Mouse (Mus musculus): Measurements from ENCODE around the gene Il12rb1.

DNA sequence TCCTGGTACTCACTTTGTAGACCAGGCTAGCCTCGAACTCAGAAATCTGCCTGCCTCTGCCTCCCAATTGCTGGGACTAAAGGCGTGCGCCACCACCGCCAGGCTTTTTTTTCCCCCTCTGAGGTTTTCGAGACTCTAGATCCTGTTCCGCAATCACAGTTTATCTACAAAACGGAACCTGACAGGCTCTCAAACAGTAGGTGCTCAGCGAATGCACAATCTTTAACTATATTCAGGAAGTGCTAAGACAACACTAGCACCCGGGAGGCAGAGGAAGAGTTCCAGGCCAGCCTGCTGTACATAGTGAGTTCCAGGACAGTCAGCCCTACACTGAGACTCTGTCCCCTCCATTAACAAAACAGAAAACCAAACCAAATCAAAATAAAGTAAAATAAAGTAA is 42.9 kb upstream of the Il12rb1 start:
- TF ChIP-seq CTCF (IDR thresholded peaks at IDR 0.05; ENCODE audit: extremely low read depth, insufficient read depth, low read length) (no peak), POLR2A (IDR thresholded peaks at IDR 0.05; ENCODE audit: extremely low read depth, insufficient read depth, low read length) (no peak)

Measured in cortical plate, adult 2 months (tissue).